Comparison of ENCODE assay signal across 16 mouse cellular contexts in genomic region chr11:43751542-43751941, GRCm38 (mm10). TPM values are rescaled to one million over a fixed set of nuclear protein-coding genes. Genes with fewer than 3 reads are reported as not detected.
DNase-seq lines count a peak whose midpoint lies in the region; ATAC-seq and TF ChIP-seq lines count a peak whose summit lies in the region.
"Had no signal": no experiment of that assay in that cellular context is flagged by ENCODE, and none has a peak within 500 bp of the region (broad histone marks: within the 10 kb centered on the region; RNA-seq: fewer than 3 reads in every experiment).

No protein-coding gene starts in this region.

- H3K9ac ChIP-seq in hindbrain, postnatal 0 days (replicated peaks; ENCODE audit: low read length), result no peak overlapping the region
- no peak overlapping the region for H3K9ac ChIP-seq in hindbrain, embryonic 13.5 days
- no peak overlapping the region for H3K9ac ChIP-seq in lung, postnatal 0 days (replicated peaks; ENCODE audit: low read depth)
- H3K9ac ChIP-seq in ES-E14 (ENCODE audit: insufficient read depth, low read depth, low read length, poor library complexity, severe bottlenecking), result no peak overlapping the region
- H3K9ac ChIP-seq in forebrain, embryonic 12.5 days, result no peak overlapping the region
- H3K9ac ChIP-seq: embryonic facial prominence, embryonic 12.5 days; hindbrain, embryonic 14.5 days; limb, embryonic 13.5 days; lung, embryonic 15.5 days had no signal

- in situ Hi-C loops in ES-E14 (cut with MboI; ENCODE audit: low sequenced_read_pairs in 2 of 2, unreplicated experiment in 2 of 2), result no loop called here

- H3K4me1 ChIP-seq in hindbrain, postnatal 0 days (ENCODE audit: insufficient read depth, low read length), result peaks cover 7% of the 10 kb centered on the region; the same call in 1 of the 2 replicates
- peaks cover 8% of the 10 kb centered on the region for H3K4me1 ChIP-seq in hindbrain, embryonic 13.5 days (replicated peaks)
- peaks cover 6% of the 10 kb centered on the region; the same call in 1 of the 2 replicates for H3K4me1 ChIP-seq in lung, postnatal 0 days (ENCODE audit: insufficient read depth, low read depth, low read length)
- H3K4me1 ChIP-seq in ES-E14 (ENCODE audit: control insufficient read depth in 2 of 2, insufficient read depth in 2 of 2, low read length in 2 of 2, poor library complexity in 1 of 2), result peaks cover 7 to 8% of the 10 kb centered on the region in 2 experiments; a peak in 2 of 4 replicates
- peaks cover 8% of the 10 kb centered on the region for H3K4me1 ChIP-seq in forebrain, embryonic 12.5 days

- no peak for ATAC-seq in hindbrain, postnatal 0 days
- no peak for ATAC-seq in hindbrain, embryonic 13.5 days (ENCODE audit: low FRiP score)
- no peak for ATAC-seq in lung, postnatal 0 days
- ATAC-seq in forebrain, embryonic 12.5 days (ENCODE audit: low FRiP score), result no peak
- ATAC-seq: midbrain, embryonic 16.5 days had no signal

- H3K27me3 ChIP-seq in hindbrain, postnatal 0 days (ENCODE audit: insufficient read depth, low read length), result no peaks in the 10 kb centered on the region
- H3K27me3 ChIP-seq in hindbrain, embryonic 13.5 days, result peaks cover 7% of the 10 kb centered on the region
- H3K27me3 ChIP-seq in lung, postnatal 0 days (replicated peaks; ENCODE audit: insufficient read depth, low read length), result no peaks in the 10 kb centered on the region
- H3K27me3 ChIP-seq in splenic B cell, adult 2 months (ENCODE audit: control insufficient read depth, insufficient read depth, low read length, poor library complexity, severe bottlenecking), result no peaks in the 10 kb centered on the region
- H3K27me3 ChIP-seq in forebrain, embryonic 12.5 days, result peaks cover 4% of the 10 kb centered on the region
- H3K27me3 ChIP-seq: embryonic facial prominence, embryonic 12.5 days; lung, embryonic 15.5 days had no signal

- no peak overlapping the region for H3K4me3 ChIP-seq in hindbrain, postnatal 0 days (ENCODE audit: low read length)
- H3K4me3 ChIP-seq in hindbrain, embryonic 13.5 days, result no peak overlapping the region
- H3K4me3 ChIP-seq in lung, postnatal 0 days (ENCODE audit: low read depth, low read length), result no peak overlapping the region
- no peak overlapping the region for H3K4me3 ChIP-seq in ES-E14 (ENCODE audit: insufficient read depth in 1 of 2, low read depth in 1 of 2, low read length in 2 of 2, poor library complexity in 1 of 2, severe bottlenecking in 1 of 2)
- H3K4me3 ChIP-seq in forebrain, embryonic 12.5 days (replicated peaks), result no peak overlapping the region
- H3K4me3 ChIP-seq: embryonic facial prominence, embryonic 12.5 days; limb, embryonic 13.5 days; lung, embryonic 15.5 days had no signal

- no peaks in the 10 kb centered on the region for H3K36me3 ChIP-seq in hindbrain, postnatal 0 days (ENCODE audit: insufficient read depth, low read length)
- no peaks in the 10 kb centered on the region for H3K36me3 ChIP-seq in hindbrain, embryonic 13.5 days
- H3K36me3 ChIP-seq in lung, postnatal 0 days (ENCODE audit: insufficient read depth, low read length), result no peaks in the 10 kb centered on the region
- no peaks in the 10 kb centered on the region for H3K36me3 ChIP-seq in ES-E14 (ENCODE audit: control insufficient read depth, insufficient read depth, low read length, poor library complexity, severe bottlenecking)
- H3K36me3 ChIP-seq in splenic B cell, adult 2 months (ENCODE audit: control insufficient read depth, insufficient read depth, low read length, poor library complexity, severe bottlenecking), result no peaks in the 10 kb centered on the region
- H3K36me3 ChIP-seq in forebrain, embryonic 12.5 days (replicated peaks), result no peaks in the 10 kb centered on the region
- H3K36me3 ChIP-seq: embryonic facial prominence, embryonic 12.5 days; limb, embryonic 13.5 days; lung, embryonic 15.5 days had no signal

- no peak for DNase-seq in hindbrain, postnatal 0 days (ENCODE audit: low spot score)
- DNase-seq in lung, postnatal 0 days (ENCODE audit: low spot score), result no peak
- no peak for DNase-seq in lung, postnatal 10 days
- DNase-seq in ES-E14 (ENCODE audit: low read depth, low spot score), result peak; percentile 40
- peak; percentile 15 for DNase-seq in splenic B cell, adult 2 months (ENCODE audit: low read depth, low spot score)
- DNase-seq in spleen, adult 18-20 months, result no peak
- DNase-seq: cerebellum, postnatal 14 days; kidney, adult 8-10 months; thymus, adult 18-20 months had no signal

- no peak for TF ChIP-seq EP300 in lung, postnatal 0 days (IDR thresholded peaks at IDR 0.05)

- TF ChIP-seq CTCF in hindbrain, postnatal 0 days (IDR thresholded peaks at IDR 0.05; ENCODE audit: low read depth), result peak; percentile 20; the same call in 1 of the 2 replicates
- TF ChIP-seq CTCF in lung, postnatal 0 days (IDR thresholded peaks at IDR 0.05), result peak; percentile 35

- no peaks in the 10 kb centered on the region for H3K9me3 ChIP-seq in hindbrain, postnatal 0 days (ENCODE audit: low read length)
- H3K9me3 ChIP-seq in hindbrain, embryonic 13.5 days, result no peaks in the 10 kb centered on the region
- H3K9me3 ChIP-seq in lung, postnatal 0 days (ENCODE audit: low read length), result no peaks in the 10 kb centered on the region
- H3K9me3 ChIP-seq in ES-E14 (ENCODE audit: control insufficient read depth, insufficient read depth, low read depth, low read length), result no peaks in the 10 kb centered on the region
- no peaks in the 10 kb centered on the region for H3K9me3 ChIP-seq in forebrain, embryonic 12.5 days
- H3K9me3 ChIP-seq: embryonic facial prominence, embryonic 12.5 days; limb, embryonic 13.5 days; lung, embryonic 15.5 days had no signal

- H3K4me2 ChIP-seq in hindbrain, postnatal 0 days (ENCODE audit: low read depth, low read length), result no peak overlapping the region
- no peak overlapping the region for H3K4me2 ChIP-seq in hindbrain, embryonic 13.5 days
- no peak overlapping the region for H3K4me2 ChIP-seq in lung, postnatal 0 days (replicated peaks; ENCODE audit: low read depth, low read length)
- H3K4me2 ChIP-seq in forebrain, embryonic 12.5 days, result no peak overlapping the region
- H3K4me2 ChIP-seq: embryonic facial prominence, embryonic 12.5 days; hindbrain, embryonic 14.5 days; limb, embryonic 13.5 days; lung, embryonic 15.5 days had no signal

- H3K27ac ChIP-seq in hindbrain, postnatal 0 days, result no peak overlapping the region
- H3K27ac ChIP-seq in hindbrain, embryonic 13.5 days, result no peak overlapping the region
- H3K27ac ChIP-seq in lung, postnatal 0 days (ENCODE audit: low read length), result no peak overlapping the region
- no peak overlapping the region for H3K27ac ChIP-seq in ES-E14 (ENCODE audit: insufficient read depth, low read depth, low read length, poor library complexity, severe bottlenecking)
- no peak overlapping the region for H3K27ac ChIP-seq in forebrain, embryonic 12.5 days
- H3K27ac ChIP-seq: embryonic facial prominence, embryonic 12.5 days; hindbrain, embryonic 14.5 days; limb, embryonic 13.5 days; lung, embryonic 15.5 days had no signal

- WGBS in hindbrain, postnatal 0 days, result 68% methylated on average over 2 of the region's 2 CpGs
- 76% methylated on average over 2 of the region's 2 CpGs for WGBS in hindbrain, embryonic 13.5 days
- WGBS in lung, postnatal 0 days, result 67% methylated on average over 2 of the region's 2 CpGs
- 71% methylated on average over 2 of the region's 2 CpGs for WGBS in forebrain, embryonic 12.5 days

TF ChIP-seq in ES-E14, 5 proteins besides CTCF, POLR2A, EP300 and RAD21:
- TF ChIP-seq HCFC1 (IDR thresholded peaks at IDR 0.05; ENCODE audit: borderline replicate concordance, insufficient read depth, low read length) (no peak), MAFK (IDR thresholded peaks at IDR 0.05; ENCODE audit: insufficient read depth, low read depth, low read length) (no peak), ZNF384 (IDR thresholded peaks at IDR 0.05; ENCODE audit: low read depth, low read length) (no peak), CHD2 (IDR thresholded peaks at IDR 0.05; ENCODE audit: low read depth, low read length) (no peak), ZC3H11A (IDR thresholded peaks at IDR 0.05; ENCODE audit: borderline replicate concordance, low read depth, low read length) (no peak)

RNA-seq across cellular contexts. Expression of gene Ttc1, which starts 3.7 kb away (rescaled TPM):
- 22.1 and 33.6 TPM in 2 replicates for total RNA-seq in hindbrain, postnatal 0 days (2014; rRNA removed)
- polyA plus RNA-seq in hindbrain, postnatal 0 days (2015; fragmentation: Nextera tagmentation; extraction: Ambion mirVana), result 78.8 and 82.5 TPM in 2 replicates
- 91.9 and 94.2 TPM in 2 replicates for polyA plus RNA-seq in hindbrain, embryonic 13.5 days (2015; fragmentation: Nextera tagmentation; extraction: Ambion mirVana)
- 53.2 TPM in 2 replicates for polyA plus RNA-seq in lung, postnatal 0 days (2015; fragmentation: Nextera tagmentation; extraction: Ambion mirVana)
- total RNA-seq in ES-E14 (2012; rRNA removed), result 38.5 and 58.5 TPM in 2 replicates
- 77.5 and 83.9 TPM in 2 replicates for polyA plus RNA-seq in forebrain, embryonic 12.5 days (2016; fragmentation: Nextera tagmentation; extraction: Ambion mirVana)

Comparison
In these comparisons a context has a peak if more than half of its experiments do, and no peak if none do; other contexts are left out.
1. DNase-seq: peak in ES-E14 (single experiment) and splenic B cell, adult 2 months (single experiment); none in hindbrain, postnatal 0 days (single experiment), lung, postnatal 0 days (single experiment), lung, postnatal 10 days (single experiment) and spleen, adult 18-20 months (0 of 2).